Mouse (Mus musculus): ENCODE data around the gene Ikbkg. TPM values are rescaled to one million over a fixed set of nuclear protein-coding genes. Genes with fewer than 3 reads are reported as not detected.
A peak's percentile ranks its signal among the peaks of the same experiment; 100 is the strongest.

The Ikbkg gene
- total and polyA plus RNA-seq, 2 experiments from 2014 or later = 17.4 to 34.7 TPM

DNA sequence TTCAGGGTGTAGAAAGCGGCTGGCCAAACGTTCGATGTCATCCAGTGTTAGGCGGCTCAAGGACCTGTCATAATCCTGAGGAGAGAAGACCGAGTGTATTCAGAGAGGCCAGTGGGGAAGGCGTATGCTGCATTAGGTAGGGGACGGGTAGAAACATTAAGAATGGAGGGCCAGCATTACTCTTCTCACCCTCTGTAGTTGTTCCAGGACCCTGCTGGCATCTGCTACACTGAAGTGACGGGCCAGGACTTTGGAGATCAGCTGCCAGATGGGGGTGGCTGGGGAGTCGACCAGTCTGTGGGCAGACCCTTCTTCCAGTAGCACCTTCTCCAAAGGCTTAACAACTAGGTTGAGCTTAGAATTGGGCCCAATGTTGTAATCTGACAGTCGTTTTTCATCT lies 25.6 kb upstream of the Ikbkg start:
- no peak for DNase-seq (ENCODE audit: low spot score)
- H3K4me3 ChIP-seq (ENCODE audit: low read depth, low read length) = peak overlapping the region; percentile 75
- H3K9ac ChIP-seq (replicated peaks; ENCODE audit: low read depth, low read length) = peak overlapping the region; percentile 76
- TF ChIP-seq EP300 (IDR thresholded peaks at IDR 0.05; ENCODE audit: low read depth) (no peak), CTCF (IDR thresholded peaks at IDR 0.05; ENCODE audit: low read depth) (no peak)
- 39% methylated on average over 10 of the region's 10 CpGs for WGBS
- no peak overlapping the region for H3K27ac ChIP-seq (ENCODE audit: low read depth)
- peak overlapping the region; percentile 74 for H3K4me2 ChIP-seq (ENCODE audit: low read depth, low read length)
- no peaks in the 10 kb centered on the region for H3K27me3 ChIP-seq (ENCODE audit: control insufficient read depth, insufficient read depth, low read length)
- no peak for ATAC-seq (ENCODE audit: insufficient read depth, low read depth)
- peaks cover 4% of the 10 kb centered on the region; the same call in 1 of the 2 replicates for H3K4me1 ChIP-seq (ENCODE audit: control insufficient read depth, insufficient read depth)
- no peaks in the 10 kb centered on the region for H3K9me3 ChIP-seq (replicated peaks; ENCODE audit: control insufficient read depth, low read length)
- no peaks in the 10 kb centered on the region for H3K36me3 ChIP-seq (replicated peaks; ENCODE audit: control insufficient read depth, insufficient read depth, low read length)

DNA sequence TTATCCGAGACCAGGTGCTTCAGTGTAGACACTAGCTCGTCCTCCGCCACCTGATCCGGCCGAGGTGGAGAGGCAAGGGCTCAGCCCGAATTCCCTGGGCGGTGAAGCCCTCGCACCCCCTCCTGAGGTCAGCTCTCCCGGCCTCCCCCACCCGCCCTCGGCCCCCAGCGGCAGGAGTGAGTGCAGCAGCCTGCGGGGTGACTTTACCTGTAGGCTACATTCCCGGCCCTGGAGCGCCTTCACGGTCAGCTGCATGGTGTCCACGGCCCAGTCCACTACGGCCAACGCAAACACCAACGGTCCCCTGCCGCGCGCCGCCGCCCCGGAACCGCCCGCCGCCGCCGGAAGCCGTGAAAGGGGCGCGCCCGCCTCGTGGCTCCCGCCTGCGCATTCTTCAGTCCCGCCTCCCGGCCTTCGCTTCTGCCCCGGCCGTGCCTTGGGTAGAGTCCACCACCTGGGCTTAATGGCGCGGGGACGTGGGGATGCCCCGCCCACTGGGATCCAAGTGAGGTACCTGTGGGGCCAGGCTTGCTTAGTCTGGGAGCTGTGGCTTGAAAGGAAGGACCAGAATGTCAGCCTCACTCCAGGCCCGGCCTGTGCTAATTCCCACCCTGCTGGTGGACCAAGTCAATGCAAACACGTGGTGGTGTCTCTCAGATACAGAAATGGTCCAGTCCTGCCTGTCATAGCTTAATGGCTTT lies 24.7 kb upstream of the Ikbkg start:
- WGBS = 19% methylated on average over 47 of the region's 49 CpGs
- no peaks in the 10 kb centered on the region for H3K36me3 ChIP-seq (replicated peaks; ENCODE audit: control insufficient read depth, insufficient read depth, low read length)
- H3K4me3 ChIP-seq (ENCODE audit: low read depth, low read length) = peak overlapping the region; percentile 75
- DNase-seq (ENCODE audit: low spot score) = peak; percentile 50
- TF ChIP-seq EP300 (IDR thresholded peaks at IDR 0.05; ENCODE audit: low read depth) (no peak), CTCF (IDR thresholded peaks at IDR 0.05; ENCODE audit: low read depth) (no peak)
- H3K4me2 ChIP-seq (ENCODE audit: low read depth, low read length) = peak overlapping the region; percentile 74
- H3K9ac ChIP-seq (replicated peaks; ENCODE audit: low read depth, low read length) = peak overlapping the region; percentile 76
- H3K4me1 ChIP-seq (ENCODE audit: control insufficient read depth, insufficient read depth) = peaks cover 4% of the 10 kb centered on the region; the same call in 1 of the 2 replicates
- peak overlapping the region; percentile 78 for H3K27ac ChIP-seq (ENCODE audit: low read depth)
- peak; percentile 68 for ATAC-seq (ENCODE audit: insufficient read depth, low read depth)
- H3K27me3 ChIP-seq (ENCODE audit: control insufficient read depth, insufficient read depth, low read length) = no peaks in the 10 kb centered on the region
- no peaks in the 10 kb centered on the region for H3K9me3 ChIP-seq (replicated peaks; ENCODE audit: control insufficient read depth, low read length)

DNA sequence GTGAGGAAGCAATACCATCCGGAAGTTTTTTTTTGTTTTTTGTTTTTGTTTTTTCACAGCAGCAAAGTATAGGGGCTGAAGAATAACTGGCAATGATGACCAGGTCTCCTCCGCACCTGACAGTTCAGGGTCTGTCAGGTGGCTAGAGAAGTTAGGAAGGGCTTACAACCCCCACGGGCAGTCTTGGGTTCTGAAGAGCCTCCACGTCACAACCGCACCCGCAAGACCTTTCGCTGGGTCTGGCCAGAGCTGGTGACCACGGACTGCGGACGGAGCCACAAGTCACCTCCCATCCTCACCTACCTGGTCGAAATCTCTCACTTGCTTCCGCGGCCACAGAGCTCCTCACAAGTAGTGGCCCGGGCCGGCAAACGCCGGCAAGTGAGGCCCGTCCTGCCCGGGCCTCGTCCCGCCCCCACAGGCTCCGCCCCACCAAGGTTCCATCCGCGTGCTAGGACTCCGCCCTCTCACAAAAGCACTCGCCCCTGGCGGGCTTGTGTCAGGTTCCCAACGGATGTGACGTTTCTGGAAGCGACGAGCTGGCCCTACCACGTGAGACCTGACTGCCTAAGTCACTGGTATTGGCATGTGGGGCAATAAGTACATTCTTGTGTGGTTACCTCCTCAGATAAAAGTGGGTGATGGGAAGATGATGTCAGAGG lies 20.1 kb upstream of the Ikbkg start, which contains the start of the genes Ubl4a and Slc10a3:
Ubl4a (minus strand) TSS at position 331 of the 662 bp plus-strand sequence.
Slc10a3 (minus strand) TSS at position 462 of the 662 bp plus-strand sequence.
- Histone ChIP-seq H3K36me3 (replicated peaks; ENCODE audit: control insufficient read depth, insufficient read depth, low read length) (no peaks in the 10 kb centered on the region), H3K4me3 (ENCODE audit: low read depth, low read length) (peak within 1 kb of the TSS; percentile 48), H3K4me2 (ENCODE audit: low read depth, low read length) (peak within 1 kb of the TSS; percentile 74), H3K27me3 (ENCODE audit: control insufficient read depth, insufficient read depth, low read length) (no peaks in the 10 kb centered on the region), H3K9me3 (replicated peaks; ENCODE audit: control insufficient read depth, low read length) (no peaks in the 10 kb centered on the region), H3K4me1 (ENCODE audit: control insufficient read depth, insufficient read depth) (no peaks in the 10 kb centered on the region), H3K9ac (replicated peaks; ENCODE audit: low read depth, low read length) (peak within 1 kb of the TSS; percentile 24), H3K27ac (ENCODE audit: low read depth) (no peak within 1 kb of the TSS)
- peak; percentile 75 for DNase-seq (ENCODE audit: low spot score)
- ATAC-seq (ENCODE audit: insufficient read depth, low read depth) = peak; percentile 94
- no peak for TF ChIP-seq CTCF (IDR thresholded peaks at IDR 0.05; ENCODE audit: low read depth)
- TF ChIP-seq EP300 (IDR thresholded peaks at IDR 0.05; ENCODE audit: low read depth) = no peak
- 18% methylated on average over 32 of the region's 32 CpGs for WGBS

DNA sequence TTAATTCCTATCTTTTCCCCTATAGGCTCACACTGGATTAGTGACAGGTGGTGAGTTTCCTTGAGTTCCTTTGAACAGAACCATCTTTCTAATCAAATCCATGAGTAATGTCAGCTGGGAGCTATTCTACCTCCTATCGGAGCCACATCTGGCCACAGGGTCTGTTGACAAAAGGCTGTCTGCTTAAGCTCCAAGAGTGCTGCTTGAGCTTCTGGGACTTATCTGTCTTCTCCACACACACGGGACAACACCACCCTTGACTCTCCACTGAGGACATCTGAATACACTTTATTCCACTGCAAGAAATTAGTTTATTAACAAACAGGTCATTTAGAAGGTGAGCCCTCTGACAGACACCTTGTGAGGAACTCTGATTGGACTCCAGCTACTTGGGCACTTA lies 8.6 kb upstream of the Ikbkg start:
- no peak for DNase-seq (ENCODE audit: low spot score)
- ATAC-seq (ENCODE audit: insufficient read depth, low read depth) = no peak
- Histone ChIP-seq H3K9ac (replicated peaks; ENCODE audit: low read depth, low read length) (no peak overlapping the region), H3K9me3 (replicated peaks; ENCODE audit: control insufficient read depth, low read length) (no peaks in the 10 kb centered on the region), H3K36me3 (replicated peaks; ENCODE audit: control insufficient read depth, insufficient read depth, low read length) (0 out of 2 replicates have a peak, but pooled peaks cover 6% of the 10 kb centered on the region), H3K27ac (ENCODE audit: low read depth) (no peak overlapping the region), H3K4me1 (ENCODE audit: control insufficient read depth, insufficient read depth) (no peaks in the 10 kb centered on the region), H3K4me3 (ENCODE audit: low read depth, low read length) (no peak overlapping the region), H3K27me3 (ENCODE audit: control insufficient read depth, insufficient read depth, low read length) (no peaks in the 10 kb centered on the region), H3K4me2 (ENCODE audit: low read depth, low read length) (no peak overlapping the region)
- WGBS = 65% methylated on average over 2 of the region's 2 CpGs
- TF ChIP-seq CTCF (IDR thresholded peaks at IDR 0.05; ENCODE audit: low read depth) = no peak
- TF ChIP-seq EP300 (IDR thresholded peaks at IDR 0.05; ENCODE audit: low read depth) = no peak

DNA sequence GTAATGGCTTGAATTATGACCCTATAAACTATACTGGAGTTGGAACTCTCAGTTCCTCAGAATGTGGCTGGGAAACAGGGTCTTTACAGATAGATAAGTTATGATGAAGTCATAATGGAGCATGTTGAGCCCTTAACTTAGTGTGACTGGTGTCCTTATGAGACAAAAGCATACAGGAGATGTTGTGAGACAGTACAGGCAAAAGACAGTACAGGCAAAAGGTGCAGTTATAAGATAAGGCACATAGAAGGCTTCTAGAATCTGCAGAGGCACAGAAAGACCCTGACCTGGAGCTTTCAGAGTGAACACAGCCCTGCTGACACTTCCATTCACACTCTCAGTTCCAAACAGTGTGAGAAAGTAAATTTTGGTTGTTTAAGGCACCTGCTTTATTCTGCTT lies 4.9 kb upstream of the Ikbkg start:
- Histone ChIP-seq H3K4me1 (ENCODE audit: control insufficient read depth, insufficient read depth) (no peaks in the 10 kb centered on the region), H3K27me3 (ENCODE audit: control insufficient read depth, insufficient read depth, low read length) (no peaks in the 10 kb centered on the region), H3K9ac (replicated peaks; ENCODE audit: low read depth, low read length) (no peak overlapping the region), H3K4me3 (ENCODE audit: low read depth, low read length) (no peak overlapping the region), H3K4me2 (ENCODE audit: low read depth, low read length) (no peak overlapping the region), H3K36me3 (replicated peaks; ENCODE audit: control insufficient read depth, insufficient read depth, low read length) (0 out of 2 replicates have a peak, but pooled peaks cover 6% of the 10 kb centered on the region), H3K27ac (ENCODE audit: low read depth) (no peak overlapping the region), H3K9me3 (replicated peaks; ENCODE audit: control insufficient read depth, low read length) (no peaks in the 10 kb centered on the region)
- no peak for ATAC-seq (ENCODE audit: insufficient read depth, low read depth)
- no peak for DNase-seq (ENCODE audit: low spot score)
- TF ChIP-seq CTCF (IDR thresholded peaks at IDR 0.05; ENCODE audit: low read depth) (no peak), EP300 (IDR thresholded peaks at IDR 0.05; ENCODE audit: low read depth) (no peak)

Data from heart, postnatal 0 days (tissue).